Mouse (Mus musculus): ENCODE measurements around the gene Dqx1. TPM values are rescaled to one million over a fixed set of nuclear protein-coding genes. Genes with fewer than 3 reads are reported as not detected.

Dqx1 gene
- polyA plus RNA-seq (2014; fragmentation: Illumina TruSeq; extraction: RNeasy Lipid Tissue Mini Kit (QIAGEN cat#74804); ENCODE audit: low read depth, low replicate concordance) = 1.6 TPM

GRCm38 (mm10) chr6:83057790-83058189 is at the start of gene Dqx1:
Gene Dqx1, plus strand, starts transcription at chr6:83057844.

GRCm38 (mm10) chr6:83033249-83034185 is 24.1 kb upstream of the Dqx1 start, which contains the start of the genes Dok1 and Loxl3:
Gene Dok1, minus strand, starts transcription at chr6:83033471.
Gene Loxl3, plus strand, starts transcription at chr6:83034173.

GRCm38 (mm10) chr6:83054074-83054851 is 3.4 kb upstream of the Dqx1 start, which contains the start of gene Aup1:
Gene Aup1, plus strand, starts transcription at chr6:83054521.

GRCm38 (mm10) chr6:83054871-83055431 is 2.7 kb upstream of the Dqx1 start, which contains the start of gene Htra2:
Gene Htra2, minus strand, starts transcription at chr6:83055273.

GRCm38 (mm10) chr6:83070247-83070310 is 12.4 kb downstream of the Dqx1 start, which contains the start of gene Tlx2:
Gene Tlx2, minus strand, starts transcription at chr6:83070293.

GRCm38 (mm10) chr6:83077630-83078323 is 20.1 kb downstream of the Dqx1 start, which contains the start of gene Pcgf1:
Gene Pcgf1, plus strand, starts transcription at chr6:83077869.

GRCm38 (mm10) chr6:83086121-83087035 is 28.7 kb downstream of the Dqx1 start, which contains the start of gene Lbx2:
Gene Lbx2, plus strand, starts transcription at chr6:83086367.

GRCm38 (mm10) chr6:83101316-83101687 is 43.7 kb downstream of the Dqx1 start, which contains the start of the genes Ccdc142 and Gm42688:
Gene Ccdc142, plus strand, starts transcription at chr6:83101601.
Gene Gm42688, plus strand, starts transcription at chr6:83101617.

GRCm38 (mm10) chr6:83108762-83109668 is 51.4 kb downstream of the Dqx1 start, which contains the start of gene Mrpl53:
Gene Mrpl53, plus strand, starts transcription at chr6:83109040.

GRCm38 (mm10) chr6:83115011-83115671 is 57.5 kb downstream of the Dqx1 start, which contains the start of gene Mogs:
Gene Mogs, plus strand, starts transcription at chr6:83115496.

Other genes with a start within 250 kb of the Dqx1 start
- gene Sema4f, start 118.1 kb upstream of the Dqx1 start, polyA plus RNA-seq (2014; fragmentation: Illumina TruSeq; extraction: RNeasy Lipid Tissue Mini Kit (QIAGEN cat#74804); ENCODE audit: low read depth, low replicate concordance) = not detected
- not detected for gene M1ap, start 110.9 kb upstream of the Dqx1 start, polyA plus RNA-seq (2014; fragmentation: Illumina TruSeq; extraction: RNeasy Lipid Tissue Mini Kit (QIAGEN cat#74804); ENCODE audit: low read depth, low replicate concordance)
- gene Dok1, start 24.4 kb upstream of the Dqx1 start, polyA plus RNA-seq (2014; fragmentation: Illumina TruSeq; extraction: RNeasy Lipid Tissue Mini Kit (QIAGEN cat#74804); ENCODE audit: low read depth, low replicate concordance) = not detected
- 0.40 TPM for gene Loxl3, start 23.7 kb upstream of the Dqx1 start, polyA plus RNA-seq (2014; fragmentation: Illumina TruSeq; extraction: RNeasy Lipid Tissue Mini Kit (QIAGEN cat#74804); ENCODE audit: low read depth, low replicate concordance)
- gene Aup1, start 3.3 kb upstream of the Dqx1 start, polyA plus RNA-seq (2014; fragmentation: Illumina TruSeq; extraction: RNeasy Lipid Tissue Mini Kit (QIAGEN cat#74804); ENCODE audit: low read depth, low replicate concordance) = 23.3 TPM
- gene Htra2, start 2.6 kb upstream of the Dqx1 start, polyA plus RNA-seq (2014; fragmentation: Illumina TruSeq; extraction: RNeasy Lipid Tissue Mini Kit (QIAGEN cat#74804); ENCODE audit: low read depth, low replicate concordance) = 4.0 TPM
- gene Tlx2, start 12.4 kb downstream of the Dqx1 start, polyA plus RNA-seq (2014; fragmentation: Illumina TruSeq; extraction: RNeasy Lipid Tissue Mini Kit (QIAGEN cat#74804); ENCODE audit: low read depth, low replicate concordance) = not detected
- gene Pcgf1, start 20.0 kb downstream of the Dqx1 start, polyA plus RNA-seq (2014; fragmentation: Illumina TruSeq; extraction: RNeasy Lipid Tissue Mini Kit (QIAGEN cat#74804); ENCODE audit: low read depth, low replicate concordance) = 4.5 TPM
- not detected for gene Lbx2, start 28.5 kb downstream of the Dqx1 start, polyA plus RNA-seq (2014; fragmentation: Illumina TruSeq; extraction: RNeasy Lipid Tissue Mini Kit (QIAGEN cat#74804); ENCODE audit: low read depth, low replicate concordance)
- not detected for gene Ccdc142, start 43.8 kb downstream of the Dqx1 start, polyA plus RNA-seq (2014; fragmentation: Illumina TruSeq; extraction: RNeasy Lipid Tissue Mini Kit (QIAGEN cat#74804); ENCODE audit: low read depth, low replicate concordance)
- 0.61 TPM for gene Gm42688, start 43.8 kb downstream of the Dqx1 start, polyA plus RNA-seq (2014; fragmentation: Illumina TruSeq; extraction: RNeasy Lipid Tissue Mini Kit (QIAGEN cat#74804); ENCODE audit: low read depth, low replicate concordance)
- gene Mrpl53, start 51.2 kb downstream of the Dqx1 start, polyA plus RNA-seq (2014; fragmentation: Illumina TruSeq; extraction: RNeasy Lipid Tissue Mini Kit (QIAGEN cat#74804); ENCODE audit: low read depth, low replicate concordance) = 30.5 TPM
- gene Mogs, start 57.7 kb downstream of the Dqx1 start, polyA plus RNA-seq (2014; fragmentation: Illumina TruSeq; extraction: RNeasy Lipid Tissue Mini Kit (QIAGEN cat#74804); ENCODE audit: low read depth, low replicate concordance) = 3.1 TPM
- gene Wbp1, start 63.7 kb downstream of the Dqx1 start, polyA plus RNA-seq (2014; fragmentation: Illumina TruSeq; extraction: RNeasy Lipid Tissue Mini Kit (QIAGEN cat#74804); ENCODE audit: low read depth, low replicate concordance) = 4.3 TPM
- 0.66 TPM for gene Ino80b, start 67.6 kb downstream of the Dqx1 start, polyA plus RNA-seq (2014; fragmentation: Illumina TruSeq; extraction: RNeasy Lipid Tissue Mini Kit (QIAGEN cat#74804); ENCODE audit: low read depth, low replicate concordance)
- not detected for gene Rtkn, start 77.6 kb downstream of the Dqx1 start, polyA plus RNA-seq (2014; fragmentation: Illumina TruSeq; extraction: RNeasy Lipid Tissue Mini Kit (QIAGEN cat#74804); ENCODE audit: low read depth, low replicate concordance)
- gene Wdr54, start 98.6 kb downstream of the Dqx1 start, polyA plus RNA-seq (2014; fragmentation: Illumina TruSeq; extraction: RNeasy Lipid Tissue Mini Kit (QIAGEN cat#74804); ENCODE audit: low read depth, low replicate concordance) = 0.34 TPM
- not detected for gene 1700003E16Rik, start 98.6 kb downstream of the Dqx1 start, polyA plus RNA-seq (2014; fragmentation: Illumina TruSeq; extraction: RNeasy Lipid Tissue Mini Kit (QIAGEN cat#74804); ENCODE audit: low read depth, low replicate concordance)
- 5.5 TPM for gene Dctn1, start 108.1 kb downstream of the Dqx1 start, polyA plus RNA-seq (2014; fragmentation: Illumina TruSeq; extraction: RNeasy Lipid Tissue Mini Kit (QIAGEN cat#74804); ENCODE audit: low read depth, low replicate concordance)
- gene Slc4a5, start 162.0 kb downstream of the Dqx1 start, polyA plus RNA-seq (2014; fragmentation: Illumina TruSeq; extraction: RNeasy Lipid Tissue Mini Kit (QIAGEN cat#74804); ENCODE audit: low read depth, low replicate concordance) = not detected